Mouse (Mus musculus): Measurements from ENCODE around the gene Eif4g3.

The Eif4g3 gene

DNA sequence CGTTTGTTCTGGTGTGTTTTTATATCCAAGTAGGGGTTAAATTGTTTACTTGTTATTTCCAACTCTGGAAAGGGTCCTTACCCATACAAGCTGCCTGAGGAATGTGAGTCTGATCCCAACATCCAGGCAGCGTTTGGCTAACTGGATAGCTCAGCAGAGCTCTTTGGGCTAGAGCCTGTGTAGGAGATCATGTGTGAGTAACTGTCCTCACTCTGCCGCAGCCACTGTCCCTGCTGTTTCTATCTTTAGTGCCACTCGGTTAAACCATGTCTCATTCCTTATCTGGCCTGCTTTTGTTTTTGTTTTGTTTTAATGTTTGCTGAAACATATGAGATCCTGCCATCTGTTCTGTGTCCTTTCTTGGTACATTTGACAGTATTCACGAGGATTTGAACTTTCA lies 168.1 kb downstream of the Eif4g3 start:
- DNase-seq (ENCODE audit: low spot score in 2 of 2) = no peak

DNA sequence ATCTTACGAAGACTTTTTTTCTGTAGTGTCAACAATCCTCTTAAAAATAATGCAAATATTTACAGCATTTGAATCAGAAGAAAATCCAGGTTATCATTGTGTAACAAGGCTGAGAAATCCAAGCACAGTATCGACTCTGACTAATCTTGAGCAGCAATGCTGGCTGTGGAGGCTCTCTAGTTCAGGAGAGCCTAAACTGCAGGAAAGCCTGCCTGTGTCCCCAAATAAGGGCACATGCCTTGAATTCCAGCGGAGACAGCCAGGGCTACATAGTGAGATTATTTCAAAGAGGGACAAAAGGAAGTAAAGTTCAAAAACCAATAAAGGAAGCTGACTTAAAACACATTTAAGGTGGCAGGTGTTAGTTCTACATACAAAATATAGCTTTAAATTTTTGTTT lies 168.7 kb downstream of the Eif4g3 start:
- no peak for DNase-seq (ENCODE audit: low spot score in 2 of 2)

DNA sequence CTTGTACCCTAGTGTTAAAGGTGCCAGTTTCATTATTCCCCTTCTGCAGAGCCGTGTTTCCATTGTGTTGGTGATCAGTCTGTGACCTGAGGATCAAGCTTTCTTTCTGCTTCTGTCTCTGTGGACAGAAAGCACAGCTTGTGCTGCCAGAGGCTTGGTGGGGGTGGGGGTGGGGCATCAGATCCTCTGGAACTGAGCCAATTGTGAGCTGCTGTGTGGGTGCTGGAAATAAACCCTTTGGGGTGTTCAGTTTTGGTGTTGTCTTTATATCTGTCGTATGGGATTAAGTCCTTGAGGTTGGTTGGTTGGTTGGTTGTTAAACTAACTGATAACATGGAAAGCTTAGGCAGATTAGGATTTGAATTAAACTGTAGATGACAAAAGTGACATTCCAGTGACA lies 171.0 kb downstream of the Eif4g3 start:
- no peak for DNase-seq (ENCODE audit: low spot score in 2 of 2)

DNA sequence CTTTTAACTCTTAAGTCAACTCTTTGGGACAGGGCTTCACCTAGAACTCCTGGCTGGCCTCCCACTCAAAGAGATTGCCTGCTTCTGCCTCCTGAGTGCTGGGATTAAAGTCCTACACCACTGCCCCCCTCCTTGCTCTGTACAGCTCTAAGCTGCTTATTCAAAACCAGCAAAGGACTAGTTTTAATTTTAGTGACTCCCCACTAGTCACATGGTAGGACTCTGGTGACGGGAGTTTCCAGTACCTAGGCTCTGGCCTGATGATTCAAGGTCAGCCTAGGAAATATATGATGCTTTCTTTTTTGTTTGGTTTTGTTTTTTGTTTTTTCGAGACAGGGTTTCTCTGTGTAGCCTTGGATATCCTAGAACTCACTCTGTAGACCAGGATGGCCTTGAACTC lies 172.0 kb downstream of the Eif4g3 start:
- DNase-seq (ENCODE audit: low spot score in 2 of 2) = no peak

DNA sequence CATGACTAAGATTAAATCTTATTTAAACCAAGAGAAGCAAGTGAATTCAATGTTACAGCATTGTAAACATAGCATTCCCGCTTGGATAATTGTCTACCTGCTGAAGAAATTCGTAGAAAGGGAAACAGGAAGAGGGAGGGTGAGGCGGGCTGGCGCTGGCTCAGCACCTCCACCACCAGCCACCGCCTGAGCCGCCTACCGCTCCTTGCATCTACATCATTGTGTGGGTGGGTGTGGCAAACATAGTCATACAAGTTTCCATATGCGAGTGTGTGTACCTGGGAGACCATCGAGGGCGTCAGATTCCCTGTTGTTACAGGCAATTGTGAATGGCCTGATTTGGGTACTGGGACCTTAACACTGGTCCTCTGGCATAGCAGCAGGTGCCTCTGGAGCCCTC lies 173.7 kb downstream of the Eif4g3 start:
- no peak for DNase-seq (ENCODE audit: low spot score in 2 of 2)

DNA sequence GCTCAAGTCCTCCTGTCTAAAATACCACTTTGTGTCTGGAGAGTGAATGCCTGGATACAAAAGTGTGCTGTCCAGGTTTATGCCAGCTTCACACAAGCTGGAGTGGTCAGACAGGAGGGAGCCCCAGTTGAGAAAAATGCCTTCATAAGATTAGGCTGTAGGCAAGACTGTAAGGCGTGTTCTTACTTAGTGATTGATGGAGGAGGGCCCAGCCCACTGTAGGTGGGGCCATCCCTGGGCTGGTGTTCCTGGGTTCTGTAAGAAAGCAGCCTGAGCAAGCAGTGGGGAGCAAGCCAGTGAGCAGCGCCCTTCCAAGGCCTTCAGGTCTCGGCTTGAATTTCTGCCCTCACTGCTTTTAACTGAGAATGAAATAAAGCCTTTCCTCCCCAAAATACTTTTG lies 175.3 kb downstream of the Eif4g3 start:
- DNase-seq (ENCODE audit: low spot score in 2 of 2) = no peak

DNA sequence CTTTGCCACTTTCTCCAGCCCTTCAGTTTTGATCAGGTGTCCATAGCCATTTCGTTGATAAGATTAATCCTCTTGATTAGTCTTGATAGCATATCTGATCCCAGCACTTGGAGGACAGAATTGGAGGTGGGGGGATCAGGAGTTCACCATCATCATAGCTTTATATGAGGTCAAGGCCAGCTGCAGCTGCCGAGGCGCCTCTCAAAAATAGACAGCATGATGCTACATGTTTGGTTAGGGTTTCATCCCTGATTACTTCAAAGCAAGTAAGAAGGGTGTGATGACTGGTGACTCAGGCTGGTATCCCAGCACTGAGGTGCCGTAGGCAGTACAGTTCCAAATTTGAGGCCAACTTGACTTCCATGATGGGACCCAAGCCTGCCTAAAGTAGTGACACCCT lies 176.6 kb downstream of the Eif4g3 start:
- DNase-seq (ENCODE audit: low spot score in 2 of 2) = no peak

DNA sequence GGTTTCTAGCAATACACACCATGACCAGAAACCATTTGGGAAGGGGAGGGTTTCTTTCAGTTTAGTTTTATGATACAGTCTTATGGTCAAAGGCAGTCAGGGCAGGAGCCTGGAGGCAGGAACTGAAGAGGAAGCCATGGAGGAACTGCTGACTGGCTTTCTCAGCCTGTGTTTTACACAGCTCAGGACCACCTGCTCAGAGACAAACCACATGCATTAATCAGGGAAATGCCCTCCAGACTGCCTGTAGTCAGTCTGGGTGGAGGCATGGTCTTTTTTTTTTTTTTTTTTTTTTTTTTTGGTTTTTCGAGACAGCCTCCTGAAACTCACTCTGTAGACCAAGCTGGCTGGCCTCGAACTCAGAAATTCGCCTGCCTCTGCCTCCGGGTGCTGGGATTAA lies 179.9 kb downstream of the Eif4g3 start:
- no peak for DNase-seq (ENCODE audit: low spot score in 2 of 2)

DNA sequence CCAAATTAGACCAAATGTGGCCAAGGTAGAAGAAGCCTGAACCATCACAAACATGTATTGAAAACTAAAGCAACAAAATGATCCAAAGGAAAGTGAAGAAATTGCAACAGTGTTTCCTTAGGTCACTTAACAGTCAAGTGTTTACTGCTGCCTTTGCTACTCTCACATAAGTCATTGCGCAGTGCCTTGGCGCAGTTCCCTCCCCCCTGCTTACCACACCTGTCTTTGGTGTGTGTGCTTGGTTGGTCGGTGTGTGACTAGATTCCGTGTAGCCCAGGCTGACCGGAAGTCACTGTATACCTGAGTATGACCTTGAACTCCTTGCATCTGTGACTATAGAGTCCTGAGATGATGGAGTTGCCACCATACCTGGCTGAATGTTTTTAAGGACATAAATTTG lies 186.6 kb downstream of the Eif4g3 start:
- no peak for DNase-seq (ENCODE audit: low spot score in 2 of 2)

DNA sequence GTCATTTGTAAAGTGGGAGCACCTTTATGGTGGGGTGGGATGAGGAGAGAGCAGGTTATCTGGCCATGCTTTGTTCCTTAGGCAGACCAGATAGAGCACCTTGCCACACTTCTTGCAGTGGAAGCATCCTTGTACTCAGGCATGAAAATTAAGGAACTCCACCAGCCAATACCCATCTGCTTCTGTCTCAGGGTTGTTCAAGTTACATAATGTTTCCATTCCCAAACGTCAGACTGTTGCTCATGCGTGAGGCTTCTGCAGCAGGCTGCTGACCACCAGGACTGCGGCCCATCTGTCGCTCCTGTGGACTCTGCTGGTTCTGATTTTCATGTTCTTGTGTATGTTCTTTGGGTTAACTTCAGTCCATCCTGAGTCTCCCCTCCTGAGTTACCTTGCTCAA lies 187.9 kb downstream of the Eif4g3 start:
- no peak for DNase-seq (ENCODE audit: low spot score in 2 of 2)

DNA sequence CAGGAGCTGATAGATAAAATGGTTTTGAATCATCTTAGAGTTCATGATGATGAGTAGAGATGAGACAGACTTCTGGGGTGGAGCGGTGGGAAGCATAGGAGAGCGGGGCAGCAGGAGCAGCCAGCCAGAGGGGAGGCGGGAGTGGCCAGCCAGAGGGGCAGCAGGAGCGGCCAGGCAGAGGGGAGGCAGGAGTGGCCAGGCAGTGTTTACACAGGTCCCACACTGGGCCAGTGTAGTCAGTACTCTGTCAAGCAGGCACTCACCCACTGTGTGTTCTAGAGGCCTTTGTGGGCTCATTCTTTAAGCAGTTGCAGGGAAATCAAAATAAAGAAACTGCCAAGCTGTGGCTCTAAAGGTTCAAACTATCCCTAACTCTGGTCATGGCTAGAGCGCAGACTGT lies 191.2 kb downstream of the Eif4g3 start:
- DNase-seq (ENCODE audit: low spot score in 2 of 2) = no peak

DNA sequence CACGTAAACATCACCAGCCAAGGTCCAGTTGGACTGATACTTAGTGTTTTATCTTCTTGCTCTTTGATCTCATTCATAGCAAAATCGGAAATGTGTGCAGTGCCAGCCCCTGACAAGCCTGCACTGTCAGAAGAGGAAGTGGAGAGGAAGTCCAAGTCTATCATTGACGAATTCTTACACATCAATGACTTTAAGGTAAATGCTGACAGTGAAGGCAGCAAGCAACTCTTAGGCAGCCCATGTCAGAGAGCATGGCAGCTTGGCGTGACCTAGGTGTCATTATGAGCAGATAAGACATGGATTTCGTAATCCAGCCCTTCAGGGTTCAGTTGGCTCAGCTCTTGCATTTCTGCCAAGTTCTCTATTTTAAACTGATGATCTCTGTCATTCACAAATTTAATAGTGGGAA lies 191.8 kb downstream of the Eif4g3 start:
- no peak for DNase-seq (ENCODE audit: low spot score in 2 of 2)

DNA sequence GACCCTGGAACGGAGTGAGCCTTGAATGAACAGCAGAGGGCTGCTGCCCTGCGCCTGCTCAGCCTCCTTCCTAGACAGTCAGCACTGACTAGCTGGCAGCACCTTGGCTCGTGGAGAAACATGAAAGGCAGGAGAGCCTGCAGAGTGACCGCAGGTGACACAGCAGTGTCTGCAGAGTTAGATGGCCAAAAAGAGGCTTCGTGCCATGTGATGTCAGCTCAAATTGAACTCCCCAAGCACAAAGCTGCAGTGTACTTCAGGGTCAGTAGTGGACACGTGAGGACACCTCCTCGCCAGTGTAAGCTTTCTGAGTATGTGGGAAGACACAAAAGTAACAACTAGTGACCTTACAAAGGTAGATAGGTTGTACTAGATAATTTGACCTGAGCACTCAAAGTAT lies 193.1 kb downstream of the Eif4g3 start:
- no peak for DNase-seq (ENCODE audit: low spot score in 2 of 2)

DNA sequence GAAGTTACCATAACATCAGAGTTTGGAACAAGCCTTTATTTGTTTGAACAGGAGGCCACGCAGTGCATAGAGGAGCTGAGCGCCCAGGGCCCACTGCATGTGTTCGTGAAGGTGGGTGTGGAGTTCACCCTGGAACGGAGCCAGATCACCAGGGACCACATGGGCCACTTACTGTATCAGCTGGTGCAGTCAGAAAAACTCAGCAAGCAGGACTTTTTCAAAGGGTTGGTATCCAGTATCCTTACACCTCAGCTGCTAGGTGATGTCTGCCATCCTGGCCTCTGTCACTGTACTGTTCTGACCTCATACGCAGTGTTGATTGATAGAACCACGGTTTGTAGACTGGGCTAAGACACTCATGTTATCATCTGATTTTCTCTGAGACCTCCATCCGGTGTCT lies 195.2 kb downstream of the Eif4g3 start:
- no peak for DNase-seq (ENCODE audit: low spot score in 2 of 2)

DNA sequence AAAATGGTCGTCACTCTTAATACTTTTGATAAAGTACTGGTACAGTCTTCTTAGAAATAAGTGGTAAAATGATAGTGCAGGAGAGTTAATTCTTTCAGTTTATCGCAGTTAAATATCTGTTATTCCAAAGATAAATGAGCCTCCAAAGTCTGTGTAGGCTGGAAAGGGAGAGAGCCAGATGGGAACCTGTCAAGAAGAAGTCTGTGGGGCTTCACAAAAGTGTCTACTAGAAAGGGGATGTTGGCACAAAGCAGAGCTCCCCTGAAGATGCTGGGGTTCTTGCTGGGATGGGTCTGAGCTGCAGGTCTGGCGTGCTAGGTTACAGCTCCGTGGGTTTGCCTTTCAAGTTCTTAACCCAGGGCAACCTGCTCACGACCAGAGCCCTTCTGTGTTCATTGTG lies 199.7 kb downstream of the Eif4g3 start:
- DNase-seq (ENCODE audit: low spot score in 2 of 2) = no peak

DNA sequence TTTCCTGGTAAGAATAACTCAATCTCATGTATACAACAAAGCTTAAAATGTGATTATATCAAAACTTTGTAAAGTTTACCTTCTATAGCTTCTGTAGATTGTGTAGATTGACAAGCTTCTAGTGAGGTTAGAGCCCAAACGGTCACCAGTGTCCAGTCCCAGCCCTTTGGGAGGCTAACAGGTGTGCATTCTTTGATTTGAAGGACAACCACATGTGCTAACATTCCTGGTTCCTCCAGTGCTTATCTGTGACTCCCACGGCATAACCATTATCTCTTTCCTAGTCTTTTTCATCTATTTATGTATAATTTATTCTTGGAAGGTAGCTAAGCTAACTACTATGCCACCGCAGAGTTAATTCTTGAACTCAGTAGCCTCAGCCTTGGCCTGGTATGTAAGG lies 207.9 kb downstream of the Eif4g3 start:
- DNase-seq (ENCODE audit: low spot score in 2 of 2) = no peak

DNA sequence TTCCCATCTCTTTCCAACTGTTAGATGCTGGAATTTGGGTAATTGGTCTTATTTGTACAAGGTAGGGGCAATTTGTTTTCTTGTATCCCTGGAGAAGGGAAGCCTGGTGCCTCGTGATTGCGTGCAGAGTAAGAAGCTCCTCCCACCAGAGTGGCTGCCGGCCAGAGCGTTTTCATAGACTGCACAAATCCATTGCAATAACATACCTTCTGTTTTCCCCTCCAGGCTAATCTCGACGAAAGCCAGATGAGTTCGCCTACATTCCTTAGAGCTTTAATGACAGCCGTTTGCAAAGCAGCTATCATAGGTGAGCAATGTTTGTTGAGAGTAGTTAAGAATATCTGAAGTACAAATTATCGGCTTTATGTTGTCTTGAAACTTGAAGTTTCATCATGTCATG lies 208.9 kb downstream of the Eif4g3 start:
- no peak for DNase-seq (ENCODE audit: low spot score in 2 of 2)

DNA sequence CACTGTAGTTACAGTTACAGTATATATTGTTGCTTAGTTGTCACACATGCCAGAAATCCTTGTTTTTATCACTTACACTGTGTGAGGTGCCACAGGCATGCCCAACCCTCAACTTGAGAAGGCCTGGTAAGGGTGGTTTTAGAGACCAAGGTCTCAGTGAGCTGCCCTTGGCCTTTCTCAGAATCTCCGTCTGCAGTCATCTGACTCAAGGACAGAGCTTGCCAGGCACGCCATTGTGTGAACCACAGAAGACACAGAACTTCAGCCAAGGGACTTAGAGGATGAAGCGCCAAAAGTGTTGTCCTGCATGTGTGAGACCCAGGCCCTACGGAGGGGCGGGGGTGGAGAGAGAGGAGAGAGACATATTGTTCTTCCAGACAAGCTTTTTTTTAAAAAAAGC lies 217.3 kb downstream of the Eif4g3 start:
- no peak for DNase-seq (ENCODE audit: low spot score in 2 of 2)

DNA sequence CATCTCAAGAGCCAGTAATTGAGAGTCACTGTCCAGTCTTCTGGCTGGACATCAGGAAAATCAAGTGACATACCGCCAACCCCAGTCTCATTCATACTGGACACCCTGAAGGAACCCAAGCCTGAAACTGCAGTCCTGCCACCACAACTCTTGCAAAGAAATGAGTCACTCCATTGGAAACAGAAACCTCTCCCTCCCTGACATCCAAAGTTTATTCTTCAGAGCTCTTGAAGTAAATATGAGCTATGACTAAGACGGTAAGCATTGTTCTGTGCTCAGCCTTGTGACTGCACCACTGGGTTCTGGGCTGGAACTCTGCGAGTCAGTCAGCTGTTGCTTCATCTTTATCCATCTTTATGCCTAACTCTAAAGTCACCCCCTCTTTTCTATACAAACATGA lies 221.0 kb downstream of the Eif4g3 start:
- peak; percentile 7 to 9 for DNase-seq (ENCODE audit: low spot score in 2 of 2)

DNA sequence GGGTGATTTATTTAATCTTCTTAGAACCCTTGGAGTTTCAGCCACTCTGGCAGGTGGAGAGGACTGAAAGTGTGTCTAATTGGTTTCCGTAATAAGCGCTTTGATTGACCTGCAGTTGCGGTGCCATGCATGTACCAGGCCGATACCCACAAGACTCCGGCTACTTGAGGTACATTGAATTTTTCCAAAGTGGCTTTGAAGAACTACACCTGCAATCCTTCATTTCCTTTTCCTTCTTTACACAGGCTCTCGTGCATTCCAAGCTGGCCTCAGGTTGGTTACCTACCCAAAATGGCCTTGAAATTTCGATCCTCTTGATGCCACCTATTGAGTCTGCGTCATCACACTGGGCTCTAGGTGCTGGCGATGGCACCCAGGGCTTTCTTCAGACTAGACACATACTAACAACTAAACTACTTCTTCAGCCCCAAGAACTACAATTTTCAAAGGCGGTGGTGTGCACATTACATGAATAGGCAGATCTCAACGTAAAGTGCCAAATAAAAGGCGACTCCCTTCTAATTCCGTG lies 222.9 kb downstream of the Eif4g3 start:
- no peak for DNase-seq (ENCODE audit: low spot score in 2 of 2)

DNA sequence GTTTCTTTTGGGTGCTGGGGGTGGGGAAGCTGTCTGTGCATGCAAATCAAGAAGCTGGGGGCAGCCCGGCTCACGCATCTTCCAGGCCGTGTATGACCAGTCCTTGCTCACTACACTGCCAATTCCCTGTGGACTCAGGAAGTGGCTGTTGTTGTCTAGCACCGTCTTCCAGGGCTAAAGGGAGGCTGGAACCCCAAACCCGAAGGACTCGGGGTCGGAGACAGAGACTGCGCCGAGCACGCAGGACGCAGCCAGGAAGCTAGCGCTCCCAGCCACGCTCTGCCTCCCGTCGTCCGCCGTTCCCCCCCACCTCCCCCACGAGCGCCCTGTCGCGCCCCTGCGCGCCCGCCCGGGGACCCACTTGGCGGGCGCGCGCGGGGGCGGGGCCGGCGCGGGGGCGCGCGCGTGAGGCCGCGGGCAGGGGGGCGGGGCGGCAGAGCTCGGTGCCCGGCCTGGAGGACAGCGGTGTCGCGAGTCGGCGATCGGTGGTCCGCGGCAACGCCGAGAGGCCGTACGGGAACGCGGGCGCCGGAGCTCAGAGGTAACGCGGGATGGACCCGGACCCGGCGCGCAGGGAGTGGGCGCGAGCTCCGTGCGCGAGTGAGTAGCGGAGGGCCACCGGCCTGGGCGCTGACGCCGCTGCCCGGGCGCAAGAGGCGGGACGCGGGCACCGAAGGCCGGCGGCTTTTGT lies 223.5 kb downstream of the Eif4g3 start, which contains the start of gene Hp1bp3:
Gene Hp1bp3, plus strand, starts transcription at position 97 of the 691 bp plus-strand sequence.
- peak; percentile 76 to 77 for DNase-seq (ENCODE audit: low spot score in 2 of 2)

DNA sequence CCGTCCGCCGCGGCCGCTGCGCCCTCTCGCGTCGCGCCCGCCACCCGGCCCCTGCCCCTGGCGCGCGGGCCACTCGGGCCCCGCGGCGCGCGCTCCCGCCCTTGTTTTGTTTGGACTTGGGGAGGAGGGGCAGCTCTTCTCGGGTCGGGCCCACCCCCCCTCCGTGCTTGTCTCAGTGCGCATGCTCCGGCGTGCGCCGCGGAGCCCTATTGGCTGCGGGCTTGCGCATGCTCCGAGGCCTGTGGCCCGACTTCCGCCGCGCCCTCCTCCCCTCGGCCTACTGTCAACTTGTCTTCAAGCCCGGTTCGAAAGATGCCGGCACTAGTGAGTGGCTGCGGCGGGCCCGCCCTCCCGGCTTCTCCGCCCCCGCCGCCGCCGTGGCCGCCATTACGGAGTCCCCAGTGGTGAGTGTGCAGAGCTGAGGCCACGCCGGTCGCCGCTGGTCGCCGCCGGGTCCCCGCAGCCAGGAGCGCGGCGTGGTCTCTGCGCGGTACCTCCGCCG lies 224.1 kb downstream of the Eif4g3 start:
- DNase-seq (ENCODE audit: low spot score in 2 of 2) = peak; percentile 95 to 98

DNA sequence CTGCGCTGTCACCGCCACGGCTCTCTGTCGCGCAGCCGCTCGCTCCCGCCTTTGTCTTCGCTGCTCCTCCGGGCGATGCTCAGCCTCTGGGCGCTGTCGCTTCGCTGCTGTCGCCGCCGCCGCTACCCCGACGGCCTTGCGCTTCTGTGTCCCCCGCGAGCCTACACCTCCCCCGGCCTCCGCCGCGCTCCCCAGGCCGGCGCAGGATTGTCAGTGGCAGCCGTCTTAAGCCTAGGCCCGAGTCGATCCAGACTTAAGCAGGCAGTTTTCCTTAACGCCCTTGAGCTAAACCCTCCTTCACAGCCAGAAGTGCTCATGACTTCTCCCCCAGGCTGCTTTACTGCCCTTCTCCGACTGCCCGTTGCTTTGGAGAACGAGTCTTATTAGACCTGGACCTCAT lies 224.6 kb downstream of the Eif4g3 start:
- DNase-seq (ENCODE audit: low spot score in 2 of 2) = peak in 1 of 2 experiments; percentile 18

Measured in urinary bladder, postnatal 36 days (tissue).